Mouse (Mus musculus) midbrain, embryonic 12.5 days (tissue): ENCODE results near the gene Dnah14. TPM values are rescaled to one million over a fixed set of nuclear protein-coding genes. Genes with fewer than 3 reads are reported as not detected.

Experiments used
- ATAC-seq: fragments of 200-750 bp; cut with Nextera tagmentation; 2 replicates; pipeline ENCODE4 v1.8.0; 2017; ENCODE audit warnings: low read depth, moderate TSS enrichment, moderate library complexity; ENCODE audit not compliant: low FRiP score
- H3K27ac ChIP-seq: fragments of 300-500 bp; sonication (generic); replicated peaks from 2 replicates; pipeline ENCODE4 v1.5.1; 2016; ENCODE audit warnings: mild to moderate bottlenecking
- H3K27me3 ChIP-seq: fragments of 300-500 bp; sonication (generic); 2 replicates; pipeline ENCODE4 v1.6.1; 2016; ENCODE audit warnings: mild to moderate bottlenecking
- H3K36me3 ChIP-seq: fragments of 300-500 bp; sonication (generic); 2 replicates; pipeline ENCODE4 v1.6.1; 2016
- H3K4me1 ChIP-seq: fragments of 300-500 bp; sonication (generic); 2 replicates; pipeline ENCODE4 v1.6.1; 2016
- H3K4me2 ChIP-seq: fragments of 300-500 bp; sonication (generic); replicated peaks from 2 replicates; pipeline ENCODE4 v1.6.1; 2016; ENCODE audit warnings: mild to moderate bottlenecking, moderate library complexity
- H3K4me3 ChIP-seq: fragments of 300-500 bp; sonication (generic); 2 replicates; pipeline ENCODE4 v1.5.1; 2016; ENCODE audit warnings: mild to moderate bottlenecking
- H3K9ac ChIP-seq: fragments of 300-500 bp; sonication (generic); replicated peaks from 2 replicates; pipeline ENCODE4 v1.6.1; 2016; ENCODE audit warnings: mild to moderate bottlenecking, moderate library complexity
- H3K9me3 ChIP-seq: fragments of 300-500 bp; sonication (generic); 2 replicates; pipeline ENCODE4 v1.6.1; 2016; ENCODE audit warnings: mild to moderate bottlenecking
- WGBS: fragments of 180-500 bp; shearing (Covaris S2); methylation state at CpG from one replicate; pipeline ENCODE4 v1.1.7; 2016; 5-methylcytosine and 5-hydroxymethylcytosine counted together
- polyA plus RNA-seq: library from polyadenylated mRNA; unstranded; fragments of >200 nt; fragmentation: Nextera tagmentation; extraction: Ambion mirVana; gene quantifications from 2 replicates; pipeline ENCODE4 v1.2.1, GENCODE M21; 2016

Dnah14 gene
- polyA plus RNA-seq, 1 experiment from 2014 or later: 1.8 TPM

GRCm38 (mm10) chr1:181863431-181863830 is 287.1 kb downstream of the Dnah14 start:
- no peaks in the 10 kb centered on the region for H3K36me3 ChIP-seq
- no peak overlapping the region for H3K4me3 ChIP-seq
- WGBS: 39% methylated on average over 8 of the region's 8 CpGs
- H3K4me2 ChIP-seq: no peak overlapping the region
- no peak overlapping the region for H3K27ac ChIP-seq
- no peak overlapping the region for H3K9ac ChIP-seq
- H3K27me3 ChIP-seq: no peaks in the 10 kb centered on the region
- no peaks in the 10 kb centered on the region for H3K9me3 ChIP-seq
- no peak for ATAC-seq
- no peaks in the 10 kb centered on the region for H3K4me1 ChIP-seq

Other genes with a start within 250 kb of the Dnah14 start
- 1.3 and 1.7 TPM in 2 replicates for gene Cnih3, start 223.9 kb upstream of the Dnah14 start, polyA plus RNA-seq
- 0.09 TPM in 1 of 2 replicates, not detected in the other for gene Ccdc121, start 65.1 kb upstream of the Dnah14 start, polyA plus RNA-seq